Mouse (Mus musculus) forebrain, embryonic 11.5 days (tissue): ENCODE results near the gene Uqcr10. TPM values are rescaled to one million over a fixed set of nuclear protein-coding genes. Genes with fewer than 3 reads are reported as not detected.

Experiments
- ATAC-seq: fragments of 200-750 bp; cut with Nextera tagmentation; replicated peaks from 2 replicates; pipeline ENCODE4 v1.8.0; 2017; ENCODE audit warnings: moderate TSS enrichment; ENCODE audit not compliant: low FRiP score
- DNase-seq: peaks from one replicate; pipeline ENCODE4 v3.0.0-alpha.2; 2017; ENCODE audit warnings: low spot score
- H3K27ac ChIP-seq: fragments of 300-500 bp; sonication (generic); 2 replicates; pipeline ENCODE4 v1.5.1; 2014; ENCODE audit warnings: low read depth, low read length
- H3K27me3 ChIP-seq: fragments of 300-500 bp; sonication (generic); 2 replicates; pipeline ENCODE4 v1.6.1; 2014; ENCODE audit warnings: mild to moderate bottlenecking, low read length, mixed read lengths; ENCODE audit not compliant: control insufficient read depth, insufficient read depth
- H3K36me3 ChIP-seq: fragments of 300-500 bp; sonication (generic); 2 replicates; pipeline ENCODE4 v1.6.1; 2014; ENCODE audit warnings: mild to moderate bottlenecking, low read length, moderate library complexity, mixed read lengths; ENCODE audit not compliant: control insufficient read depth, insufficient read depth
- H3K4me1 ChIP-seq: fragments of 300-500 bp; sonication (generic); replicated peaks from 2 replicates; pipeline ENCODE4 v1.6.1; 2014; ENCODE audit warnings: low read length, mixed read lengths; ENCODE audit not compliant: control insufficient read depth, insufficient read depth
- H3K4me2 ChIP-seq: fragments of 300-500 bp; sonication (generic); 2 replicates; pipeline ENCODE4 v1.6.1; 2014; ENCODE audit warnings: low read depth, mild to moderate bottlenecking, low read length, moderate library complexity, mixed read lengths; ENCODE audit not compliant: severe bottlenecking
- H3K4me3 ChIP-seq: fragments of 300-500 bp; sonication (generic); 2 replicates; pipeline ENCODE4 v1.5.1; 2014; ENCODE audit warnings: low read depth, low read length
- H3K9ac ChIP-seq: fragments of 300-500 bp; sonication (generic); 2 replicates; pipeline ENCODE4 v1.6.1; 2014; ENCODE audit warnings: low read length
- H3K9me3 ChIP-seq: fragments of 300-500 bp; sonication (generic); 2 replicates; pipeline ENCODE4 v1.6.1; 2016; ENCODE audit warnings: low read length, mixed read lengths; ENCODE audit not compliant: control insufficient read depth
- WGBS: fragments of 180-500 bp; shearing (Covaris S2); extraction: QIAGEN DNeasy Blood & Tissue Kit; methylation state at CpG from one replicate; pipeline ENCODE4 v1.1.7; 2014; 5-methylcytosine and 5-hydroxymethylcytosine counted together
- polyA plus RNA-seq: library from polyadenylated mRNA; unstranded; fragments of >200 nt; fragmentation: Nextera tagmentation; extraction: Ambion mirVana; gene quantifications from 2 replicates; pipeline ENCODE4 v1.2.1, GENCODE M21; 2014

Gene Uqcr10
- polyA plus RNA-seq, 1 experiment from 2014 or later = 552 TPM

DNA sequence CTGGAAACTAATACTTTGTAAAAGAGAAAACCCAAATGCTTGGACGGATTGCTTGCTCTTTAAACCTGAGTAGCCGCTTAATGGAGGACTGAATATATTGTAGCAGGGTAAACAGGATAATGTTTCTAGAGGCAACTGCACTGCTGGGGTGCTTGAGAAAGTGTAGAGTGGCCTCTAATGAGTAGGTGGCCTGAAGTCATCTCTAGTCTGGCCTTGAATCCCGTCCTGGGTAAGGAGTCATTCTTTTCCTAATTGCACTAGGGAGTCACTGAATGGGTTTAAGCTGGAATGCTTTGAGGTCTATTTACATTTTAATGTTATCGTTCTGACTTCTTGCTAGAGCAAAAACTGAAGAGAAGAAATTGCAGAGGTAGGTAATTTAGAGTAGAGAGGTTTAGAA, 1.0 kb upstream of the Uqcr10 start:
- DNase-seq (no peak), ATAC-seq (no peak)
- no peaks in the 10 kb centered on the region for H3K27me3 ChIP-seq
- no peaks in the 10 kb centered on the region; the same call in 1 of the 2 replicates for H3K36me3 ChIP-seq
- peaks cover 3% of the 10 kb centered on the region; the same call in 1 of the 2 replicates for H3K4me1 ChIP-seq
- peak overlapping the region; percentile 65 for H3K9ac ChIP-seq
- no peaks in the 10 kb centered on the region for H3K9me3 ChIP-seq
- H3K4me3 ChIP-seq = peak overlapping the region; percentile 72
- H3K27ac ChIP-seq = no peak overlapping the region
- WGBS = 11% methylated on average over 4 of the region's 4 CpGs
- H3K4me2 ChIP-seq = peak overlapping the region; percentile 93

DNA sequence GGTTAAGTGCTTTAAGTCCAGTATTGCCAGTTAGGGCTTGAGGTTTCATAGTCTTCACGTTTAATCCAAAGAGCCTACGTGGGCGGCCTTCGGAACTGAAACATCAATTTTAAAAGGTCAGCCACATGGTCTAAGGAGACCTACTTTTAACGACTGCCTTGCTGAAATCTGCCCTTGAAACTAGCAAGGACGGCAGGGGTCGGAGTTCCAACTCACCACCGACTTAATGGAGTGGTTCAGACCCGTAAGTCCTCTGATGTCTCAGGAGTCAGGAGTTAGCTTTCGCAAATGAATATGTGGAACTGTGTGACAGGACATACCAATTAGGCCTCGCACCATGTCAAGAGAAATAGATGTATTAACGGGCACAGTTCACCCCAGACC, 462 bp downstream of the Uqcr10 start:
- H3K36me3 ChIP-seq = no peaks in the 10 kb centered on the region; the same call in 1 of the 2 replicates
- no peak for DNase-seq
- peak overlapping the region; percentile 72 for H3K4me3 ChIP-seq
- no peaks in the 10 kb centered on the region for H3K27me3 ChIP-seq
- no peaks in the 10 kb centered on the region for H3K9me3 ChIP-seq
- peak overlapping the region; percentile 86 for H3K9ac ChIP-seq
- H3K27ac ChIP-seq = no peak overlapping the region
- H3K4me1 ChIP-seq = peaks cover 3% of the 10 kb centered on the region; the same call in 1 of the 2 replicates
- no peak; the same call in 1 of the 2 replicates for ATAC-seq
- peak overlapping the region; percentile 65 for H3K4me2 ChIP-seq
- 5% methylated on average over 12 of the region's 12 CpGs for WGBS

DNA sequence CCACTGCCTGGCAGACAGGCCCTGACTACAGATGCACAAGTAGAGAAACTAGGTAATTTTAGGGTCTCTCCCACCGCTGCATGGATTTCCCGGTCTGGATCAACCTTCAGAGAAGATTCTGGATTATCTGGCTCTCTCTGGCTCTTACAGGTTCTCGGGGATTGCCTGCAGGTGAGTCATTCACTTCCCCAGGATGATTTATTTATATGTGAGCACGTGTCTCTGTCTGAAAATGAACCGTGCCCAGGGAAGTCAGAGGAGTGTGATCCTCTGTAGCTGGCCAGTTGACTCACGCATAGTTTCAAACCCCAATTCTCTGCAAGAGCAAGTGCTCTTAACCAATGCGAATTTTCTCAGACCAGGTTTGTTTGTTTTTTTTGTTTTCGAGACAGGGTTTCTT, 3.4 kb downstream of the Uqcr10 start:
- no peaks in the 10 kb centered on the region; the same call in 1 of the 2 replicates for H3K36me3 ChIP-seq
- 87% methylated on average over 8 of the region's 8 CpGs for WGBS
- H3K4me2 ChIP-seq = no peak overlapping the region
- DNase-seq (no peak), ATAC-seq (no peak)
- peaks cover 3% of the 10 kb centered on the region; the same call in 1 of the 2 replicates for H3K4me1 ChIP-seq
- no peaks in the 10 kb centered on the region for H3K27me3 ChIP-seq
- no peak overlapping the region for H3K27ac ChIP-seq
- no peaks in the 10 kb centered on the region for H3K9me3 ChIP-seq
- H3K4me3 ChIP-seq = no peak overlapping the region
- no peak overlapping the region for H3K9ac ChIP-seq

DNA sequence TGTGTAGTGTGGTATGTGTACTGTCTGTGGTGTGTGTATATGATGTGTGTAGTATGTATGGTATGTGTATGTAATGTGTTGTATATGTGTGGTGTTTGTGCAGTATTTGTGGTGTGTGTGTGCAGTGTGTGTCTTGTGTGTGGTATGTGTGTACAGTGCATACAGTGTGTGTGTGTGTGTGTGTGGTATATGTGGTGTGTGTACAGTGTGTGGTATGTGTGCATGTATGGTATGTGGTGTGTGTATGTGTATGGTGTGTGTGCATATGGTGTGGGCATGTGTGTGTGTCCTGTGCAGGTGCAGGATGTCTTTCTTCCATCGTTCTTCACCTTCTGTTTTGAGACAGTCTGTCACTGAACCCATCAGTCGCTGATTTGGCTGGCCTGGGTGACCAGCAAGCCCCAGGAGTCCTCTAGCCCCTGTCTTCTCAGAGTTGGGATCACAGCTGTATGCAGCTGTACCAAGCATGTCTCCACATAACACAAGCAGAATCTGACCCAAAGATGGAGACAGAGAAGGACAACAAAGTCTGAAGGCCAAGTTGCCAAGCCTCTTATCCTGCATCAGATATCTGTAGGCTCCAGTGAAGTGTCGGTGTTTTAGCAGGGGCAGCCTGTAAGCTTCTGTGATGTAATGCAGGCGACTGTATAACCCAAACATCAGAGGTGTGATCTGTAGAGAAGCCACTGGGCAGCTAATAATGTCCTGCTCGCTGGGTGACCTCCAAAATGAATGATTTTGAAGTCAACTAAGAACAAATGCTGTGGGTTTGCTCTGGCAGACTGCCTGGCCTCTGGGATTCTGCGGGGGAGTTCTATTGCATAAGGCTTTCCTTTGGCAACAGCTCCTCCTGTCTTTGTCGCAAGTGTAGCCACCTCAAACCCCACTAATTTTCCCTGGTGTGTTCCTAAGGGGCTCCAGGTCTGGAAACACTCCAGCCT, 6.8 kb downstream of the Uqcr10 start:
- Histone ChIP-seq H3K9me3 (no peaks in the 10 kb centered on the region), H3K4me2 (no peak overlapping the region), H3K27me3 (no peaks in the 10 kb centered on the region), H3K4me1 (no peaks in the 10 kb centered on the region), H3K27ac (no peak overlapping the region), H3K36me3 (no peaks in the 10 kb centered on the region; the same call in 1 of the 2 replicates), H3K9ac (no peak overlapping the region), H3K4me3 (no peak overlapping the region)
- WGBS = 63% methylated on average over 7 of the region's 7 CpGs
- no peak for ATAC-seq
- no peak for DNase-seq

DNA sequence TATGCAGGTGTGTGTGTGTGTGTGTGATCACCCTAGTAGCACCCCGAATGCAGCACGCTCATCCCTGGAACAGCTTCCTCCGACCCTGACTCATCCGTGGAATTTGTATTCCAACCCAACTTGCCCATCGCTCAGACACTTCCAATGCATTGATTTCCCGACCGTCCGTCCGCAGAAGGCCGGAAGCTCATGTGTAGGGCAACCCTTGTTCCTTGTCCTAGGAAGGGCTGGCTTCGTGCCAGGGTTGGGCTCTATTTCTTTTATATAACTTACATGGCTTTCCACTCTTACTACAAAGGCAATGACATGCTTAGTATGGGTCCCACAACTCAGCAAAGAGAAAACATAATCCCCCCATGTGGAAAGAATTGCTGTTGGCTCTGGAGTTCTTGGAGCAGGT, 12.0 kb downstream of the Uqcr10 start:
- Histone ChIP-seq H3K9me3 (no peaks in the 10 kb centered on the region), H3K4me1 (no peaks in the 10 kb centered on the region), H3K36me3 (no peaks in the 10 kb centered on the region), H3K27ac (no peak overlapping the region), H3K4me2 (no peak overlapping the region), H3K27me3 (no peaks in the 10 kb centered on the region), H3K9ac (no peak overlapping the region), H3K4me3 (no peak overlapping the region)
- WGBS = 89% methylated on average over 11 of the region's 11 CpGs
- ATAC-seq (no peak), DNase-seq (no peak)

DNA sequence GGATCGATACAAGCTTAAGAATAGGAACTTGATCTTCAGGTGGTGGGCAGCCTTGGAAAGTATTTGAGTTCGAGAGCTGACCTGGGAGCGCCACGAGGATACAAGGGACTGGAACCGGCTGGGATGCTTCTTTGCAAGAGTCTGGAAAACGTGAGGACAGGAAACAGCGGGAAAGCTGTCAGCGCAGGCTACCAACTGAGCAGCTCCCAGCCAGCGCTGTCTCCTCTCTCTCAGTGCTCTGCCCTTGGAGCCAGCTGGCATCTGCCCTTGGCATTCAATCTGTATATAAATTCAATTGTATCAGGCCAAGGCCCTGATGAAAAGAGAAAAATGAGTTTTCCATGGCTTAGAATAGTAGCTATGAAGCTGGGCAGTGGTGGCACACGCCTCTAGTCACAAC, 12.9 kb downstream of the Uqcr10 start:
- Histone ChIP-seq H3K27me3 (no peaks in the 10 kb centered on the region), H3K9me3 (no peaks in the 10 kb centered on the region), H3K27ac (no peak overlapping the region), H3K4me1 (no peaks in the 10 kb centered on the region), H3K4me3 (no peak overlapping the region), H3K36me3 (no peaks in the 10 kb centered on the region), H3K4me2 (no peak overlapping the region; the same call in 1 of the 2 replicates), H3K9ac (no peak overlapping the region)
- ATAC-seq (no peak), DNase-seq (no peak)
- 68% methylated on average over 10 of the region's 10 CpGs for WGBS

DNA sequence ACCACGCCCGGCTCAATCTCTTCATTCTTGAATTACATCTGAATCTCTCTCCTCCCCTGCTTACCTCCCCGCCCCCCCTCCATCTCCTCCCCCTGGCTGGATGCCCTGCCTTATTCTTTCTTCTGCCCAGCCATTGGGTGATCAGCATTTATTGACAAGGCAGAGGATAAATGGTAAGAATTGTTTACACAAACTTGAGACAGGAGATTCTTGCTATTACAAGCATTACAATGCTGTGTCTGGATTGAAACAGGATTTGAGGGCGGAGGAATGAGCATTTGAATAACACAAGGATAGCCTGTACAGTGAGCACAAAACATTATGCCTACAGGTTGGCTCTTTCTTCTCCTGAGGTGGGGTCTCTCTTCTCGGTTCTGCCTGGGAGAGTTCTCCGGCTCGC, 13.8 kb downstream of the Uqcr10 start:
- ATAC-seq (no peak), DNase-seq (no peak)
- H3K4me1 ChIP-seq = no peaks in the 10 kb centered on the region
- no peak overlapping the region for H3K4me2 ChIP-seq
- no peak overlapping the region for H3K27ac ChIP-seq
- no peaks in the 10 kb centered on the region for H3K27me3 ChIP-seq
- no peak overlapping the region for H3K4me3 ChIP-seq
- H3K9me3 ChIP-seq = no peaks in the 10 kb centered on the region
- no peak overlapping the region for H3K9ac ChIP-seq
- WGBS = 84% methylated on average over 7 of the region's 7 CpGs
- H3K36me3 ChIP-seq = no peaks in the 10 kb centered on the region

DNA sequence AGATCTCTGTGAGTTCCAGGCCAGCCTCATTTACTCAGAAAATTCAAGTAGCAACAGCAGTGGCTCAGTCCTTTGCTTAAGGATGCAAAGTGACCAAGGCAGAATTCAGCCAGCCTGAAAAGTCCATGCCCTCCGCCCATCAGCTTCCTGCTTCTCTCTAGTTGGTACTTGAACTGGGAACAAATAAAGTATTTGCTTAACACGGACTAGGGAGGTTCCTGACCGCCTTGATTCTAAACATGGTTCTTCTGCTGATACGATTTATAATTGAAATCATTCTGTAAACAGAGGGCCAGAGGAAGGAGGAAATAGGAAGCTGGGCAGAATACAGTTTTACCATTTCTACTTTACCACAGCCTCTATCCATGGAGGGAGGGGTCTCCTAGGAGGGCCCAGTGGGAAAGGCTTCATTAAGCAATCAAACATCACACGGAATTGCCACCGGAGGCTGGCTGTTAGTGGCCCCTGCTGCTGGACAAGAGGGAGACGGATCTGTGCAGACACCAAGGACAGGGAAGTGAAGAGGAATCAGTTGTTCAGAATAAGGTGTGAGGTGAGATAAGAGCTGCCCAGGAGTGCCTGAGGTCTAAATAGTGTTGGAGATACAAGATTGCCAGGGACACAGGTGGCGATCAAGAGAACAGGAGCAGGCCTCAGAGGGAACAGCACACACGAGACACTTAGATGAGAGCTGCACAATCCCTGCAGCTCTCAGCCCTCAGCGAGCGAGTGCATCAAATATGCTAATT, 15.3 kb downstream of the Uqcr10 start:
- ATAC-seq (no peak), DNase-seq (no peak)
- Histone ChIP-seq H3K4me2 (no peak overlapping the region), H3K4me3 (no peak overlapping the region), H3K36me3 (no peaks in the 10 kb centered on the region), H3K27ac (no peak overlapping the region), H3K27me3 (no peaks in the 10 kb centered on the region), H3K9me3 (no peaks in the 10 kb centered on the region), H3K4me1 (no peaks in the 10 kb centered on the region), H3K9ac (no peak overlapping the region)
- WGBS = 71% methylated on average over 11 of the region's 11 CpGs
